Mouse (Mus musculus) neural tube, embryonic 14.5 days (tissue): Measurements from ENCODE around the gene Gtf2i. TPM values are rescaled to one million over a fixed set of nuclear protein-coding genes. Genes with fewer than 3 reads are reported as not detected.

Source experiments
- ATAC-seq: fragments of 200-750 bp; cut with Nextera tagmentation; 2 replicates; pipeline ENCODE4 v1.8.0; 2017; ENCODE audit warnings: low read depth, mild to moderate bottlenecking, moderate TSS enrichment, moderate library complexity
- H3K27ac ChIP-seq: fragments of 300-500 bp; sonication (generic); 2 replicates; pipeline ENCODE4 v1.5.1; 2014; ENCODE audit warnings: low read depth, mild to moderate bottlenecking, control low read depth, low read length, moderate library complexity, mixed read lengths
- H3K27me3 ChIP-seq: fragments of 300-500 bp; sonication (generic); 2 replicates; pipeline ENCODE4 v1.6.1; 2014; ENCODE audit warnings: low read length; ENCODE audit not compliant: control insufficient read depth, insufficient read depth
- H3K36me3 ChIP-seq: fragments of 300-500 bp; sonication (generic); 2 replicates; pipeline ENCODE4 v1.6.1; 2014; ENCODE audit warnings: low read length, mixed read lengths; ENCODE audit not compliant: control insufficient read depth, insufficient read depth
- H3K4me1 ChIP-seq: fragments of 300-500 bp; sonication (generic); 2 replicates; pipeline ENCODE4 v1.6.1; 2014; ENCODE audit warnings: low read length; ENCODE audit not compliant: control insufficient read depth, insufficient read depth
- H3K4me2 ChIP-seq: fragments of 300-500 bp; sonication (generic); 2 replicates; pipeline ENCODE4 v1.6.1; 2014; ENCODE audit warnings: mild to moderate bottlenecking, low read depth, low read length, control low read depth
- H3K4me3 ChIP-seq: fragments of 300-500 bp; sonication (generic); 2 replicates; pipeline ENCODE4 v1.5.1; 2014; ENCODE audit warnings: low read depth, low read length, control low read depth, mixed read lengths
- H3K9ac ChIP-seq: fragments of 300-500 bp; sonication (generic); replicated peaks from 2 replicates; pipeline ENCODE4 v1.6.1; 2014; ENCODE audit warnings: low read depth, mild to moderate bottlenecking, control low read depth, low read length, mixed read lengths
- H3K9me3 ChIP-seq: fragments of 300-500 bp; sonication (generic); 2 replicates; pipeline ENCODE4 v1.6.1; 2016; ENCODE audit warnings: low read length; ENCODE audit not compliant: control insufficient read depth
- WGBS: fragments of 180-500 bp; shearing (Covaris S2); extraction: QIAGEN DNeasy Blood & Tissue Kit; methylation state at CpG from one replicate; pipeline ENCODE4 v1.1.7; 2014; 5-methylcytosine and 5-hydroxymethylcytosine counted together
- polyA plus RNA-seq: library from polyadenylated mRNA; unstranded; fragments of >200 nt; fragmentation: Nextera tagmentation; extraction: Ambion mirVana; gene quantifications from 2 replicates; pipeline ENCODE4 v1.2.1, GENCODE M21; 2014

The Gtf2i gene
- polyA plus RNA-seq, 1 experiment from 2014 or later, result 111 TPM

GRCm38 (mm10) chr5:134235111-134235510 is 79.4 kb downstream of the Gtf2i start:
- Histone ChIP-seq H3K4me1 (no peaks in the 10 kb centered on the region), H3K9ac (no peak overlapping the region), H3K4me3 (no peak overlapping the region), H3K4me2 (no peak overlapping the region), H3K36me3 (peaks cover 46% of the 10 kb centered on the region), H3K27ac (no peak overlapping the region), H3K9me3 (no peaks in the 10 kb centered on the region), H3K27me3 (no peaks in the 10 kb centered on the region)
- 45% methylated on average over 6 of the region's 6 CpGs for WGBS
- no peak; the same call in 1 of the 2 replicates for ATAC-seq

GRCm38 (mm10) chr5:134234205-134234604 is 80.4 kb downstream of the Gtf2i start:
- Histone ChIP-seq H3K9ac (no peak overlapping the region), H3K4me1 (no peaks in the 10 kb centered on the region), H3K27me3 (no peaks in the 10 kb centered on the region), H3K4me3 (no peak overlapping the region), H3K27ac (no peak overlapping the region), H3K9me3 (no peaks in the 10 kb centered on the region), H3K4me2 (no peak overlapping the region), H3K36me3 (peaks cover 36% of the 10 kb centered on the region)
- 48% methylated on average over 2 of the region's 2 CpGs for WGBS
- ATAC-seq, result no peak

GRCm38 (mm10) chr5:134233244-134233651 is 81.3 kb downstream of the Gtf2i start:
- Histone ChIP-seq H3K27me3 (no peaks in the 10 kb centered on the region), H3K4me2 (no peak overlapping the region), H3K27ac (no peak overlapping the region), H3K36me3 (peaks cover 28% of the 10 kb centered on the region), H3K9me3 (no peaks in the 10 kb centered on the region), H3K4me3 (no peak overlapping the region), H3K4me1 (no peaks in the 10 kb centered on the region), H3K9ac (no peak overlapping the region)
- WGBS, result 43% methylated on average over 7 of the region's 7 CpGs
- no peak for ATAC-seq

- Histone ChIP-seq H3K9ac (no peak overlapping the region), H3K9me3 (no peaks in the 10 kb centered on the region), H3K4me3 (no peak overlapping the region), H3K27ac (no peak overlapping the region), H3K4me1 (no peaks in the 10 kb centered on the region), H3K4me2 (no peak overlapping the region), H3K36me3 (peaks cover 21% of the 10 kb centered on the region), H3K27me3 (no peaks in the 10 kb centered on the region)
- WGBS, result 13% methylated on average over 7 of the region's 7 CpGs
- ATAC-seq, result no peak
These were observed 82.0 kb downstream of the Gtf2i start for GRCm38 (mm10) chr5:134232568-134232967.

- H3K9ac ChIP-seq, result no peak overlapping the region
- H3K4me3 ChIP-seq, result no peak overlapping the region
- no peaks in the 10 kb centered on the region for H3K27me3 ChIP-seq
- H3K4me2 ChIP-seq, result no peak overlapping the region
- H3K4me1 ChIP-seq, result no peaks in the 10 kb centered on the region
- H3K36me3 ChIP-seq, result peaks cover 17% of the 10 kb centered on the region
- 51% methylated on average over 6 of the region's 6 CpGs for WGBS
- no peaks in the 10 kb centered on the region for H3K9me3 ChIP-seq
- ATAC-seq, result no peak
- H3K27ac ChIP-seq, result no peak overlapping the region
These were observed 82.4 kb downstream of the Gtf2i start for GRCm38 (mm10) chr5:134232111-134232510.

GRCm38 (mm10) chr5:134231376-134231775 is 83.2 kb downstream of the Gtf2i start:
- H3K9ac ChIP-seq, result no peak overlapping the region
- ATAC-seq, result no peak
- no peak overlapping the region for H3K4me3 ChIP-seq
- H3K4me2 ChIP-seq, result no peak overlapping the region
- peaks cover 9% of the 10 kb centered on the region for H3K36me3 ChIP-seq
- no peaks in the 10 kb centered on the region for H3K27me3 ChIP-seq
- no peaks in the 10 kb centered on the region for H3K4me1 ChIP-seq
- no peak overlapping the region for H3K27ac ChIP-seq
- 92% methylated on average over 5 of the region's 5 CpGs for WGBS
- H3K9me3 ChIP-seq, result no peaks in the 10 kb centered on the region

- 89% methylated on average over 7 of the region's 7 CpGs for WGBS
- no peak within 1 kb of the TSS for H3K4me3 ChIP-seq
These were observed 85.2 kb downstream of the Gtf2i start, which contains the start of gene Ncf1 for GRCm38 (mm10) chr5:134229391-134229790. Gene Ncf1, minus strand, starts transcription at chr5:134229625.

GRCm38 (mm10) chr5:134228249-134228638 is 86.3 kb downstream of the Gtf2i start:
- no peak for ATAC-seq
- H3K4me1 ChIP-seq, result no peaks in the 10 kb centered on the region

More at GRCm38 (mm10) chr5:134229391-134229790, 85.2 kb downstream of the Gtf2i start, which contains the start of gene Ncf1:
- ATAC-seq, result no peak
- H3K27me3 ChIP-seq, result no peaks in the 10 kb centered on the region
- no peaks in the 10 kb centered on the region for H3K4me1 ChIP-seq
- H3K27ac ChIP-seq, result no peak within 1 kb of the TSS
- H3K36me3 ChIP-seq, result no peaks in the 10 kb centered on the region
- H3K9me3 ChIP-seq, result no peaks in the 10 kb centered on the region
- H3K9ac ChIP-seq, result no peak within 1 kb of the TSS
- H3K4me2 ChIP-seq, result no peak within 1 kb of the TSS

GRCm38 (mm10) chr5:134227574-134228248 is 86.8 kb downstream of the Gtf2i start:
- WGBS, result 51% methylated on average over 11 of the region's 11 CpGs
- H3K27ac ChIP-seq, result no peak overlapping the region
- no peaks in the 10 kb centered on the region for H3K36me3 ChIP-seq
- no peaks in the 10 kb centered on the region for H3K4me1 ChIP-seq
- no peak overlapping the region for H3K4me3 ChIP-seq
- no peak overlapping the region for H3K4me2 ChIP-seq
- no peaks in the 10 kb centered on the region for H3K27me3 ChIP-seq
- H3K9ac ChIP-seq, result no peak overlapping the region
- no peaks in the 10 kb centered on the region for H3K9me3 ChIP-seq
- no peak for ATAC-seq

More at GRCm38 (mm10) chr5:134228249-134228638, 86.3 kb downstream of the Gtf2i start:
- Histone ChIP-seq H3K9me3 (no peaks in the 10 kb centered on the region), H3K27ac (no peak overlapping the region), H3K27me3 (no peaks in the 10 kb centered on the region), H3K36me3 (no peaks in the 10 kb centered on the region), H3K4me3 (no peak overlapping the region), H3K4me2 (no peak overlapping the region), H3K9ac (no peak overlapping the region)
- WGBS, result 80% methylated on average over 6 of the region's 6 CpGs
